Mouse (Mus musculus) splenic B cell, adult 2 months (primary cell): Measurements from ENCODE around the gene Mylk.
"Not testable (repeated sequence)": the region's sequence is repeated elsewhere in the genome, so short reads cannot be mapped to it uniquely, and the experiment has no call there.

Source experiments
- DNase-seq: peaks from one replicate; pipeline ENCODE4 v3.0.0-alpha.2; 2011; ENCODE audit warnings: low read depth, low spot score
- H3K27me3 ChIP-seq: 2 replicates; pipeline ENCODE4 v1.6.1; 2012; ENCODE audit warnings: mild to moderate bottlenecking, low read length, moderate library complexity, mixed read lengths; ENCODE audit not compliant: control insufficient read depth, poor library complexity, insufficient read depth, severe bottlenecking
- H3K36me3 ChIP-seq: 2 replicates; pipeline ENCODE4 v1.6.1; 2012; ENCODE audit warnings: mild to moderate bottlenecking, low read length, moderate library complexity, mixed read lengths; ENCODE audit not compliant: control insufficient read depth, poor library complexity, insufficient read depth, severe bottlenecking

Mylk gene

GRCm38 (mm10) chr16:34804286-34805010, 59.4 kb downstream of the Mylk start:
- Histone ChIP-seq H3K36me3 (no peaks in the 10 kb centered on the region), H3K27me3 (no peaks in the 10 kb centered on the region)
- DNase-seq, result no peak

GRCm38 (mm10) chr16:34806883-34807767, 62.1 kb downstream of the Mylk start:
- no peaks in the 10 kb centered on the region for H3K36me3 ChIP-seq
- no peak for DNase-seq
- H3K27me3 ChIP-seq, result no peaks in the 10 kb centered on the region

- no peak for DNase-seq
- Histone ChIP-seq H3K27me3 (no peaks in the 10 kb centered on the region), H3K36me3 (no peaks in the 10 kb centered on the region)
These were observed 62.8 kb downstream of the Mylk start for GRCm38 (mm10) chr16:34807768-34808275.

GRCm38 (mm10) chr16:34812165-34812564, 67.2 kb downstream of the Mylk start:
- DNase-seq, result no peak
- Histone ChIP-seq H3K27me3 (no peaks in the 10 kb centered on the region), H3K36me3 (no peaks in the 10 kb centered on the region)

GRCm38 (mm10) chr16:34813161-34813560, 68.2 kb downstream of the Mylk start:
- H3K36me3 ChIP-seq, DNase-seq, H3K27me3 ChIP-seq: not testable (repeated sequence)

GRCm38 (mm10) chr16:34813570-34813969, 68.6 kb downstream of the Mylk start:
- Histone ChIP-seq H3K27me3 (no peaks in the 10 kb centered on the region), H3K36me3 (no peaks in the 10 kb centered on the region)
- DNase-seq, result no peak

- H3K36me3 ChIP-seq, result no peaks in the 10 kb centered on the region
- H3K27me3 ChIP-seq, result no peaks in the 10 kb centered on the region
- no peak for DNase-seq
These were observed 69.6 kb downstream of the Mylk start for GRCm38 (mm10) chr16:34814612-34815011.

GRCm38 (mm10) chr16:34816548-34816947, 71.5 kb downstream of the Mylk start:
- Histone ChIP-seq H3K27me3 (no peaks in the 10 kb centered on the region), H3K36me3 (no peaks in the 10 kb centered on the region)
- DNase-seq, result no peak

- no peak for DNase-seq
- H3K27me3 ChIP-seq, result no peaks in the 10 kb centered on the region
- no peaks in the 10 kb centered on the region for H3K36me3 ChIP-seq
These were observed 80.2 kb downstream of the Mylk start for GRCm38 (mm10) chr16:34825111-34825744.

GRCm38 (mm10) chr16:34834477-34834876, 89.5 kb downstream of the Mylk start:
- DNase-seq, result no peak
- no peaks in the 10 kb centered on the region for H3K27me3 ChIP-seq
- H3K36me3 ChIP-seq, result no peaks in the 10 kb centered on the region

GRCm38 (mm10) chr16:34839004-34839703, 94.1 kb downstream of the Mylk start:
- Histone ChIP-seq H3K36me3 (no peaks in the 10 kb centered on the region), H3K27me3 (no peaks in the 10 kb centered on the region)
- DNase-seq, result no peak

GRCm38 (mm10) chr16:34839704-34840331, 94.8 kb downstream of the Mylk start:
- Histone ChIP-seq H3K36me3 (no peaks in the 10 kb centered on the region), H3K27me3 (no peaks in the 10 kb centered on the region)
- DNase-seq, result no peak

- H3K36me3 ChIP-seq, result no peaks in the 10 kb centered on the region
- no peak for DNase-seq
- no peaks in the 10 kb centered on the region for H3K27me3 ChIP-seq
These were observed 99.8 kb downstream of the Mylk start for GRCm38 (mm10) chr16:34844783-34845182.

GRCm38 (mm10) chr16:34847638-34848037, 102.6 kb downstream of the Mylk start:
- DNase-seq, result no peak
- no peaks in the 10 kb centered on the region for H3K36me3 ChIP-seq
- no peaks in the 10 kb centered on the region for H3K27me3 ChIP-seq
